Mouse (Mus musculus): ENCODE results near the gene BC049352.

DNA sequence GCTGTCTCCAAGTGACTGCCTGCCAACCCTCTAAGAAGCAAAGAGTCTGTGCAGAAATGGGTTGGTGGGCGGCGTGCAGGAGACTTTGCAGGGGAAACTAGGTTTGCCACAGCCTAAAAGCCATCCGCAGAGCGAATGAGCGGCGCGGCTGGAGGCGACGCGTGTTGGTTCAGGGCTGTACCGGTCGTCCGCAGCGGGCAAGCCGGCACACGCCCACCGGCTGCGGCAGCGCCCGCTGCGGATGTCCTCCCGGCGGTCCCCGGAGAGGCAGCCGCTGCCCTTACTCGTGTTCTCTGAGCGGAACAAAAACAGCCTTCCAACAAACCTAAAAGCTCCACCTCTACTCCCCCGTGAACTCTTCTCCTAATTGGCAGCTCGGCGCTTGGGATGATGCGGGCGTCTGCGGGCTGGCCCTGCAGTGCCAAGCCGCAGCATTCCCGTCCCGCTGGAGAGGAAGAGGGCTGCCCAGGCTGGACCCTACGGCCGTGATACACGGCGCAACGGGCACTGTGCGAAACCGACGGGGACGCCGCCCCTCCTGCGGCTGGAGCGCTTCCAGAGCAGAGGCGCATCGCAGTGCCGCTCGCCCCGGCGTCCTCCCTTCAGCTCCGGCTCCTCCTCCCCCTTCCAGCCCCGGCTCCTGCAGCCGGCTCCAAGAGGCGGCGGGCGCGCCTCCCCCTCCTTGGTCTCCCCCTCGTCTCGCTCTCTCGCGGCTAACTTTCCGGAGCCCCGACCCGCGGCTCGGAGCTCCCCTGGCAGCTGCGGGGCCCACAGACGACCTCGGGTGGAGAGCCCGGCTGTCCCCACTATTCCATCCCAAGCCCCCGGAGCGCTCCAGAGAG lies 43.4 kb upstream of the BC049352 start, which contains the start of gene Scn4b:
- TF ChIP-seq CTCF (IDR thresholded peaks at IDR 0.05; ENCODE audit: borderline replicate concordance, extremely low read depth, insufficient read depth, insufficient read length) (no peak), POLR2A (IDR thresholded peaks at IDR 0.05; ENCODE audit: borderline replicate concordance, extremely low read depth, insufficient read depth, insufficient read length, poor library complexity, severe bottlenecking) (no peak)

All from brain, embryonic 14.5 days (tissue).